Mouse (Mus musculus) G1E (cell line): ENCODE measurements around the gene Gm10310.
"Not testable (repeated sequence)": the region's sequence is repeated elsewhere in the genome, so short reads cannot be mapped to it uniquely, and the experiment has no call there.

ENCODE experiments used
- CTCF ChIP-seq: IDR thresholded peaks from 2 replicates; pipeline ENCODE4 v1.5.1; 2012; ENCODE audit warnings: low read depth, low read length, inconsistent platforms, mixed read lengths
- GATA1 ChIP-seq: IDR thresholded peaks from 2 replicates; pipeline ENCODE4 v1.6.1; 2012; ENCODE audit warnings: borderline replicate concordance, low read length, inconsistent platforms, mixed read lengths
- GATA2 ChIP-seq: IDR thresholded peaks from 2 replicates; pipeline ENCODE4 v1.6.1; 2012; ENCODE audit warnings: low read depth, low read length, inconsistent platforms, borderline replicate concordance
- POLR2AphosphoS5 ChIP-seq: IDR thresholded peaks from 2 replicates; pipeline ENCODE4 v1.6.1; 2012; ENCODE audit warnings: low read depth, low read length, inconsistent platforms; ENCODE audit not compliant: insufficient replicate concordance
- TAL1 ChIP-seq: conservative IDR thresholded peaks from 2 replicates; pipeline ENCODE4 v1.6.1; 2012; ENCODE audit warnings: low read depth, low read length, inconsistent platforms, mixed read lengths

GRCm38 (mm10) chr10:129966232-129966631 is 18.6 kb downstream of the Gm10310 start:
- not testable (repeated sequence) for TF ChIP-seq GATA1, CTCF, GATA2, POLR2AphosphoS5, TAL1
